Mouse (Mus musculus): ENCODE data around the gene Six2.

Six2 gene

GRCm38 (mm10) chr17:85661521-85661920 is 26.6 kb downstream of the Six2 start:
- DNase-seq (ENCODE audit: low spot score in 2 of 2): no peak

GRCm38 (mm10) chr17:85660016-85660415 is 28.1 kb downstream of the Six2 start:
- no peak for DNase-seq (ENCODE audit: low spot score in 2 of 2)

DNA sequence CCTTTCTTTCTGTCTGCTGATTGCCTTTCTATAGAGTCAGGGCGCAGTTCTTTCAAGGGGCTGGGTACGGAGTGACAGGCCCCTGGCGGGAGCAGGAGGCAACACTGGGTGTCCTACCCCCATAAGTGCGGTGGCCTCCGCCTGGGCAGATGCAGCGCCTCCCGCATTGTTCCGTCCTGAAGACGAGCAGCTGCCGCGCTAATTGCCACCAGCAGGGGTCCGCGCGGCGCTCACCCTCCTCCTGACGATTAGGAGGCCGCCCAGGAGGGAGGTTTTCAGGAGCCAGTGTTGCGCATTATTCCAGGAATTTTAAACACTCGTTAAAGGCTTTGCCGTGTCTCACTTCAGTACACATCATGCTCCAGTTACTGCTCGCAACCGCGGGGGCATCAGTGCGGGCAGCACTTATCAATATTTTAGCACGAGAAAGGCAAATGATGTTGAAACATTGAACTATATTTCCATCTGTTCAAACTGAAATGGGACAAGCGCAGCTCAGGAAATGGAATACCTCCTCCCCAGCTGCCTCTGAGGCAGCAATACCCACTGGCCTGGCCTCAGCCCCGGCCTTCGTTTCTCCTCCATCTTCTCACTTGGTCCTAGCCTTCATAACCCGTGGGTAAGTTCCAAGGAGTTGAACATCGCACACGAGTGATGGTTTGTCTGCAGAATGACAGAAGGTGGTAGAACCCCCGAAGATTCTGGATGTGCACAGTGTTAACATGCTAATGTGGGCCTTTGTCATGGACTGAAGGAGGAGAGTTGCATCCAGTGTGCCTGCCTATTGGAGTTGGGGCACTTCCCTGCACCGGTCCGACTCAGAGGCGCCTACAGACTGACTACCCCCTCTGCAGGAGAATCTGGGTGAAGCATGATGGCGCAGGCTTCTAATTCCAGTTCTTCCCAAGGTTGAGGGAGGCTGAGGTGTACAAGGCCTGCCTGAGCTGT is 42.1 kb downstream of the Six2 start:
- DNase-seq (ENCODE audit: low spot score in 2 of 2): peak in 1 of 2 experiments; percentile 41

DNA sequence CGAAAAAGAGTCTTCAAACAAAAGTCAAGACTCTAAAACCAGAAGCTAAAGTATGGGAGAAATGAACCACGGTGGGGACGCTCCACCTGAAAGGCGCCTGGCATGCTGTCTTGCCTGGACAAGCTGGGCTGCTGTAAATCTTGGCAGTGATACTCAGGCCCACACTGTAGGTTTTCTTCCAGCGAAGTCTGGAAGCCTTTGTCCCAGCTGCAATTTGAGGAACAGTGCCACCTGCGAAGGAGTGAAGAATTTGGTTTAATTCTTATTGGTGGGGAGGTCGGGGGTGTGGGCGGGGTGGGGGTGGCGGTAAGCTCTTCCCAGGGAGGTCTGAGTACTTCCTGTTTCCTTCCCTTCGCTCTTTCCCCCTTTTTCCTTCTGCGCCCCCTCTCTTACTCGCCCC is 42.8 kb downstream of the Six2 start:
- no peak for DNase-seq (ENCODE audit: low spot score in 2 of 2)

GRCm38 (mm10) chr17:85637876-85638275 is 50.2 kb downstream of the Six2 start:
- DNase-seq (ENCODE audit: low spot score in 2 of 2): no peak
